Mouse (Mus musculus): Measurements from ENCODE around the gene Ubald1. TPM values are rescaled to one million over a fixed set of nuclear protein-coding genes. Genes with fewer than 3 reads are reported as not detected.

Gene Ubald1
- total RNA-seq, 1 experiment, result 26.7 TPM

GRCm38 (mm10) chr16:4909745-4910144, 29.6 kb upstream of the Ubald1 start:
- TF ChIP-seq HCFC1 (IDR thresholded peaks at IDR 0.05; ENCODE audit: borderline replicate concordance, insufficient read depth, low read length) (no peak), ZNF384 (IDR thresholded peaks at IDR 0.05; ENCODE audit: low read depth, low read length) (no peak), CHD2 (IDR thresholded peaks at IDR 0.05; ENCODE audit: low read depth, low read length) (no peak), MAFK (IDR thresholded peaks at IDR 0.05; ENCODE audit: insufficient read depth, low read depth, low read length) (no peak), ZC3H11A (IDR thresholded peaks at IDR 0.05; ENCODE audit: borderline replicate concordance, low read depth, low read length) (no peak)
- in situ Hi-C loops (cut with MboI; ENCODE audit: low sequenced_read_pairs in 2 of 2, unreplicated experiment in 2 of 2), result no loop called here
- H3K4me1 ChIP-seq (ENCODE audit: control insufficient read depth in 2 of 2, insufficient read depth in 2 of 2, low read length in 2 of 2, poor library complexity in 1 of 2), result peaks cover 7 to 8% of the 10 kb centered on the region in 2 experiments; a peak in 3 of 4 replicates
- no peak overlapping the region for H3K4me3 ChIP-seq (ENCODE audit: insufficient read depth in 1 of 2, low read depth in 1 of 2, low read length in 2 of 2, poor library complexity in 1 of 2, severe bottlenecking in 1 of 2)
- no peak overlapping the region for H3K27ac ChIP-seq (ENCODE audit: insufficient read depth, low read depth, low read length, poor library complexity, severe bottlenecking)
- H3K36me3 ChIP-seq (ENCODE audit: control insufficient read depth, insufficient read depth, low read length, poor library complexity, severe bottlenecking), result peaks cover 12% of the 10 kb centered on the region; the same call in 1 of the 2 replicates
- DNase-seq (ENCODE audit: low read depth, low spot score), result no peak
- H3K9me3 ChIP-seq (ENCODE audit: control insufficient read depth, insufficient read depth, low read depth, low read length), result no peaks in the 10 kb centered on the region
- no peak overlapping the region for H3K9ac ChIP-seq (ENCODE audit: insufficient read depth, low read depth, low read length, poor library complexity, severe bottlenecking)

- Histone ChIP-seq H3K36me3 (ENCODE audit: control insufficient read depth, insufficient read depth, low read length, poor library complexity, severe bottlenecking) (peaks cover 7% of the 10 kb centered on the region; the same call in 1 of the 2 replicates), H3K4me3 (ENCODE audit: insufficient read depth in 1 of 2, low read depth in 1 of 2, low read length in 2 of 2, poor library complexity in 1 of 2, severe bottlenecking in 1 of 2) (peak overlapping the region in 1 of 2 experiments; percentile 50; a peak in 2 of 4 replicates), H3K9me3 (ENCODE audit: control insufficient read depth, insufficient read depth, low read depth, low read length) (no peaks in the 10 kb centered on the region), H3K4me1 (ENCODE audit: control insufficient read depth in 2 of 2, insufficient read depth in 2 of 2, low read length in 2 of 2, poor library complexity in 1 of 2) (peaks cover 2 to 7% of the 10 kb centered on the region in 2 experiments; a peak in 3 of 4 replicates), H3K27ac (ENCODE audit: insufficient read depth, low read depth, low read length, poor library complexity, severe bottlenecking) (no peak overlapping the region), H3K9ac (ENCODE audit: insufficient read depth, low read depth, low read length, poor library complexity, severe bottlenecking) (peak overlapping the region; percentile 10; the same call in 1 of the 2 replicates)
- in situ Hi-C loops (cut with MboI; ENCODE audit: low sequenced_read_pairs in 2 of 2, unreplicated experiment in 2 of 2), result no loop called here
- no peak for TF ChIP-seq MAFK (IDR thresholded peaks at IDR 0.05; ENCODE audit: insufficient read depth, low read depth, low read length)
- no peak for TF ChIP-seq ZC3H11A (IDR thresholded peaks at IDR 0.05; ENCODE audit: borderline replicate concordance, low read depth, low read length)
- TF ChIP-seq HCFC1 (IDR thresholded peaks at IDR 0.05; ENCODE audit: borderline replicate concordance, insufficient read depth, low read length), result no peak
- no peak for TF ChIP-seq ZNF384 (IDR thresholded peaks at IDR 0.05; ENCODE audit: low read depth, low read length)
- TF ChIP-seq CHD2 (IDR thresholded peaks at IDR 0.05; ENCODE audit: low read depth, low read length), result no peak
- no peak for DNase-seq (ENCODE audit: low read depth, low spot score)
Measured at GRCm38 (mm10) chr16:4907972-4908371, 27.9 kb upstream of the Ubald1 start.

GRCm38 (mm10) chr16:4907386-4907785, 27.3 kb upstream of the Ubald1 start:
- in situ Hi-C loops (cut with MboI; ENCODE audit: low sequenced_read_pairs in 2 of 2, unreplicated experiment in 2 of 2), result no loop called here
- H3K4me3 ChIP-seq (ENCODE audit: insufficient read depth in 1 of 2, low read depth in 1 of 2, low read length in 2 of 2, poor library complexity in 1 of 2, severe bottlenecking in 1 of 2), result no peak overlapping the region
- no peaks in the 10 kb centered on the region for H3K9me3 ChIP-seq (ENCODE audit: control insufficient read depth, insufficient read depth, low read depth, low read length)
- no peak for TF ChIP-seq ZC3H11A (IDR thresholded peaks at IDR 0.05; ENCODE audit: borderline replicate concordance, low read depth, low read length)
- no peak for TF ChIP-seq MAFK (IDR thresholded peaks at IDR 0.05; ENCODE audit: insufficient read depth, low read depth, low read length)
- no peak for TF ChIP-seq ZNF384 (IDR thresholded peaks at IDR 0.05; ENCODE audit: low read depth, low read length)
- TF ChIP-seq CHD2 (IDR thresholded peaks at IDR 0.05; ENCODE audit: low read depth, low read length), result no peak
- TF ChIP-seq HCFC1 (IDR thresholded peaks at IDR 0.05; ENCODE audit: borderline replicate concordance, insufficient read depth, low read length), result no peak
- DNase-seq (ENCODE audit: low read depth, low spot score), result no peak
- peaks cover 2 to 7% of the 10 kb centered on the region in 2 experiments; a peak in 3 of 4 replicates for H3K4me1 ChIP-seq (ENCODE audit: control insufficient read depth in 2 of 2, insufficient read depth in 2 of 2, low read length in 2 of 2, poor library complexity in 1 of 2)
- no peak overlapping the region for H3K27ac ChIP-seq (ENCODE audit: insufficient read depth, low read depth, low read length, poor library complexity, severe bottlenecking)
- H3K9ac ChIP-seq (ENCODE audit: insufficient read depth, low read depth, low read length, poor library complexity, severe bottlenecking), result no peak overlapping the region
- peaks cover 7% of the 10 kb centered on the region; the same call in 1 of the 2 replicates for H3K36me3 ChIP-seq (ENCODE audit: control insufficient read depth, insufficient read depth, low read length, poor library complexity, severe bottlenecking)

GRCm38 (mm10) chr16:4906559-4906958, 26.4 kb upstream of the Ubald1 start:
- H3K36me3 ChIP-seq (ENCODE audit: control insufficient read depth, insufficient read depth, low read length, poor library complexity, severe bottlenecking), result peaks cover 7% of the 10 kb centered on the region; the same call in 1 of the 2 replicates
- no peak for DNase-seq (ENCODE audit: low read depth, low spot score)
- no peak overlapping the region for H3K4me3 ChIP-seq (ENCODE audit: insufficient read depth in 1 of 2, low read depth in 1 of 2, low read length in 2 of 2, poor library complexity in 1 of 2, severe bottlenecking in 1 of 2)
- H3K4me1 ChIP-seq (ENCODE audit: control insufficient read depth in 2 of 2, insufficient read depth in 2 of 2, low read length in 2 of 2, poor library complexity in 1 of 2), result peaks cover 2 to 7% of the 10 kb centered on the region in 2 experiments; a peak in 3 of 4 replicates
- in situ Hi-C loops (cut with MboI; ENCODE audit: low sequenced_read_pairs in 2 of 2, unreplicated experiment in 2 of 2), result no loop called here
- H3K9me3 ChIP-seq (ENCODE audit: control insufficient read depth, insufficient read depth, low read depth, low read length), result no peaks in the 10 kb centered on the region
- no peak for TF ChIP-seq MAFK (IDR thresholded peaks at IDR 0.05; ENCODE audit: insufficient read depth, low read depth, low read length)
- no peak for TF ChIP-seq ZNF384 (IDR thresholded peaks at IDR 0.05; ENCODE audit: low read depth, low read length)
- TF ChIP-seq HCFC1 (IDR thresholded peaks at IDR 0.05; ENCODE audit: borderline replicate concordance, insufficient read depth, low read length), result no peak
- TF ChIP-seq CHD2 (IDR thresholded peaks at IDR 0.05; ENCODE audit: low read depth, low read length), result no peak
- no peak for TF ChIP-seq ZC3H11A (IDR thresholded peaks at IDR 0.05; ENCODE audit: borderline replicate concordance, low read depth, low read length)
- H3K27ac ChIP-seq (ENCODE audit: insufficient read depth, low read depth, low read length, poor library complexity, severe bottlenecking), result no peak overlapping the region
- H3K9ac ChIP-seq (ENCODE audit: insufficient read depth, low read depth, low read length, poor library complexity, severe bottlenecking), result no peak overlapping the region
